ENCODE assay signal across 20 mouse cellular contexts in the genomic region with DNA sequence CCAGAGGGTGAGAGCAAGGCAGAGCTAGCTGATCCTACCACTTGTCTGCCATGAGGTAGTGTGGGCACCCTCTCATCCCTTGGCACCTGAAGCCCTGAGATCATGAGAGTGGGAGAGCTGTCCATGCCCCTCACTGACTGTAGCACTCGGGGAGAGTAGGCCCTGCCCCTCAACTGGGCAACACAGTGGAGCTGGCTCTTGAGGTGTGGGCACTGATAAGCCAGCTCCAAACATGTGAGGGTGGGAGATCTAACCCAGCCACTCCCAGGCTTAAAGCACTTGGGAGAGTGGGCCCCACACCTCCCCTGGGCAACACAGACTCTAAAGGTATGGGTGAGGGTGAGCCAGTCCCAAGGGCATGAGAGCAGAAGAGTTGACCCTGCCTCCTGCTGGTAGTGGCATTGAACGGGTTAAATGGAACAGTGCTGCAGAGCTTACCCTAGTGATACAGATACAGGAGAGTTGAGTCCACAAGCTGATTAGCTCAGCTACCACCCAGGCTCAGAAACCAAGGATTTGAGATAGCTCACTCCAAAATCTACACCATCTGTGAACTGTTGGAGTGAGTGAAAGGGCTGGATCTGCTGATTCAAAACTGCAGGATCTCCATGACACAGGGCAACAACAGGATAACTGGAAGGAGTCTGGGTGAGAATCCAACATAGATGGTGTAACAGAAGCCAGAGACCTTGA.
DNase-seq lines count a peak whose midpoint lies in the region; ATAC-seq and TF ChIP-seq lines count a peak whose summit lies in the region.
"Had no signal": no experiment of that assay in that cellular context is flagged by ENCODE, and none has a peak within 500 bp of the region (broad histone marks: within the 10 kb centered on the region; RNA-seq: fewer than 3 reads in every experiment).

No protein-coding gene starts in this region.

- H3K4me1 ChIP-seq in stomach, embryonic 14.5 days (ENCODE audit: control insufficient read depth, insufficient read depth, low read length), result no peaks in the 10 kb centered on the region
- no peaks in the 10 kb centered on the region for H3K4me1 ChIP-seq in stomach, postnatal 0 days (replicated peaks; ENCODE audit: control insufficient read depth, insufficient read depth)
- H3K4me1 ChIP-seq in liver, embryonic 16.5 days (ENCODE audit: control insufficient read depth, low read depth, low read length), result peaks cover 8% of the 10 kb centered on the region
- no peaks in the 10 kb centered on the region for H3K4me1 ChIP-seq in stomach, embryonic 16.5 days (ENCODE audit: control insufficient read depth, insufficient read depth, low read length)
- H3K4me1 ChIP-seq: embryonic facial prominence, embryonic 12.5 days; hindbrain, embryonic 13.5 days; neural tube, embryonic 13.5 days had no signal

- no peaks in the 10 kb centered on the region for H3K36me3 ChIP-seq in stomach, embryonic 14.5 days (ENCODE audit: control insufficient read depth, insufficient read depth, low read length)
- H3K36me3 ChIP-seq in stomach, postnatal 0 days (ENCODE audit: control insufficient read depth, insufficient read depth, low read length), result no peaks in the 10 kb centered on the region
- H3K36me3 ChIP-seq in liver, embryonic 16.5 days (ENCODE audit: control insufficient read depth, insufficient read depth), result no peaks in the 10 kb centered on the region
- no peaks in the 10 kb centered on the region for H3K36me3 ChIP-seq in stomach, embryonic 16.5 days (ENCODE audit: control insufficient read depth, insufficient read depth, low read length)
- H3K36me3 ChIP-seq: embryonic facial prominence, embryonic 12.5 days; G1E; hindbrain, embryonic 13.5 days; limb, embryonic 13.5 days; neural tube, embryonic 13.5 days had no signal

- peak; percentile 68 for DNase-seq in heart, adult 11 months
- DNase-seq in heart, postnatal 25 days (ENCODE audit: low spot score), result no peak
- no peak for DNase-seq in stomach, postnatal 0 days (ENCODE audit: low spot score)
- DNase-seq in left cerebral cortex, adult 18-20 months (ENCODE audit: low spot score in 2 of 2), result no peak
- no peak for DNase-seq in left cerebral cortex, postnatal 10 days (ENCODE audit: extremely low spot score in 1 of 2, low spot score in 2 of 2)
- DNase-seq: cerebellum, adult 9-10 months; heart, postnatal 14 days; kidney, adult 8-10 months; kidney, postnatal 36 days; spleen, adult 18-20 months had no signal

- 78% methylated on average over 2 of the region's 2 CpGs for WGBS in stomach, embryonic 14.5 days
- 72% methylated on average over 2 of the region's 2 CpGs for WGBS in stomach, postnatal 0 days
- WGBS in liver, embryonic 16.5 days (ENCODE audit: insufficient replicate concordance), result 14% methylated on average over 2 of the region's 2 CpGs
- WGBS in stomach, embryonic 16.5 days, result 73% methylated on average over 2 of the region's 2 CpGs

- H3K27ac ChIP-seq in stomach, embryonic 14.5 days (ENCODE audit: low read length), result no peak overlapping the region
- no peak overlapping the region for H3K27ac ChIP-seq in stomach, postnatal 0 days (replicated peaks)
- no peak overlapping the region for H3K27ac ChIP-seq in liver, embryonic 16.5 days (ENCODE audit: low read length)
- H3K27ac ChIP-seq in stomach, embryonic 16.5 days (ENCODE audit: low read length), result no peak overlapping the region
- H3K27ac ChIP-seq: embryonic facial prominence, embryonic 12.5 days; hindbrain, embryonic 13.5 days; limb, embryonic 13.5 days; neural tube, embryonic 13.5 days had no signal

- no peak overlapping the region for H3K9ac ChIP-seq in stomach, embryonic 14.5 days (replicated peaks; ENCODE audit: low read depth, low read length)
- no peak overlapping the region for H3K9ac ChIP-seq in stomach, postnatal 0 days (ENCODE audit: low read length)
- H3K9ac ChIP-seq in liver, embryonic 16.5 days (ENCODE audit: low read depth, low read length), result no peak overlapping the region
- H3K9ac ChIP-seq in stomach, embryonic 16.5 days (ENCODE audit: low read length), result no peak overlapping the region
- H3K9ac ChIP-seq: embryonic facial prominence, embryonic 12.5 days; hindbrain, embryonic 13.5 days; limb, embryonic 13.5 days; neural tube, embryonic 13.5 days had no signal

- no peak for TF ChIP-seq CTCF in stomach, postnatal 0 days (IDR thresholded peaks at IDR 0.05; ENCODE audit: low read depth)

- no peaks in the 10 kb centered on the region for H3K27me3 ChIP-seq in stomach, embryonic 14.5 days (ENCODE audit: control insufficient read depth, insufficient read depth, low read length)
- no peaks in the 10 kb centered on the region for H3K27me3 ChIP-seq in stomach, postnatal 0 days (ENCODE audit: control insufficient read depth, insufficient read depth, low read length)
- no peaks in the 10 kb centered on the region for H3K27me3 ChIP-seq in liver, embryonic 16.5 days (ENCODE audit: control insufficient read depth, insufficient read depth, low read depth, low read length)
- H3K27me3 ChIP-seq in stomach, embryonic 16.5 days (ENCODE audit: control insufficient read depth, insufficient read depth, low read length), result no peaks in the 10 kb centered on the region
- H3K27me3 ChIP-seq: embryonic facial prominence, embryonic 12.5 days; hindbrain, embryonic 13.5 days; limb, embryonic 13.5 days; neural tube, embryonic 13.5 days had no signal

- H3K4me2 ChIP-seq in stomach, embryonic 14.5 days (replicated peaks; ENCODE audit: low read depth, low read length), result no peak overlapping the region
- H3K4me2 ChIP-seq in stomach, postnatal 0 days (replicated peaks; ENCODE audit: low read depth), result no peak overlapping the region
- no peak overlapping the region for H3K4me2 ChIP-seq in liver, embryonic 16.5 days (ENCODE audit: low read depth, low read length)
- no peak overlapping the region for H3K4me2 ChIP-seq in stomach, embryonic 16.5 days (ENCODE audit: low read depth, low read length)
- H3K4me2 ChIP-seq: embryonic facial prominence, embryonic 12.5 days; heart, embryonic 11.5 days; hindbrain, embryonic 13.5 days; limb, embryonic 13.5 days; neural tube, embryonic 13.5 days had no signal

- no peaks in the 10 kb centered on the region for H3K9me3 ChIP-seq in stomach, embryonic 14.5 days (ENCODE audit: control insufficient read depth, low read depth, low read length)
- H3K9me3 ChIP-seq in stomach, postnatal 0 days (ENCODE audit: control insufficient read depth, low read length), result no peaks in the 10 kb centered on the region
- no peaks in the 10 kb centered on the region for H3K9me3 ChIP-seq in liver, embryonic 16.5 days (replicated peaks; ENCODE audit: control insufficient read depth, low read length)
- H3K9me3 ChIP-seq in stomach, embryonic 16.5 days (replicated peaks; ENCODE audit: control insufficient read depth, low read length), result no peaks in the 10 kb centered on the region
- H3K9me3 ChIP-seq: embryonic facial prominence, embryonic 12.5 days; G1E; hindbrain, embryonic 13.5 days; limb, embryonic 13.5 days; neural tube, embryonic 13.5 days had no signal

- no peak for TF ChIP-seq EP300 in stomach, postnatal 0 days (optimal IDR thresholded peaks at IDR 0.05)

- no peak overlapping the region for H3K4me3 ChIP-seq in stomach, embryonic 14.5 days (ENCODE audit: low read depth, low read length)
- H3K4me3 ChIP-seq in stomach, postnatal 0 days (ENCODE audit: low read depth, low read length), result no peak overlapping the region
- no peak overlapping the region for H3K4me3 ChIP-seq in liver, embryonic 16.5 days (ENCODE audit: low read depth, low read length)
- no peak overlapping the region for H3K4me3 ChIP-seq in stomach, embryonic 16.5 days (replicated peaks; ENCODE audit: low read length)
- H3K4me3 ChIP-seq: embryonic facial prominence, embryonic 12.5 days; hindbrain, embryonic 13.5 days; limb, embryonic 13.5 days; neural tube, embryonic 13.5 days had no signal

- 0 out of 2 replicates have a peak, but pooled peaks have one; percentile 46 for ATAC-seq in stomach, embryonic 14.5 days (ENCODE audit: insufficient number of reproducible peaks, insufficient read depth, low FRiP score, low read depth)
- ATAC-seq in stomach, postnatal 0 days (ENCODE audit: low FRiP score, low TSS enrichment), result no peak
- peak; percentile 86 for ATAC-seq in liver, embryonic 16.5 days (ENCODE audit: low read depth)
- ATAC-seq in stomach, embryonic 16.5 days (ENCODE audit: insufficient read depth, low FRiP score), result 0 out of 2 replicates have a peak, but pooled peaks have one; percentile 25
- ATAC-seq: forebrain, embryonic 16.5 days had no signal

- intact Hi-C loops in heart, postnatal 25 days (cut with DNase I), result no loop called here
- intact Hi-C loops in left cerebral cortex, postnatal 10 days (cut with DNase I), result no loop called here
